Mouse (Mus musculus) kidney, adult 11 months (tissue): Measurements from ENCODE around the gene Adamts15.

Source experiments
- DNase-seq: peaks from one replicate; pipeline ENCODE4 v3.0.0; 2022

Gene Adamts15

DNA sequence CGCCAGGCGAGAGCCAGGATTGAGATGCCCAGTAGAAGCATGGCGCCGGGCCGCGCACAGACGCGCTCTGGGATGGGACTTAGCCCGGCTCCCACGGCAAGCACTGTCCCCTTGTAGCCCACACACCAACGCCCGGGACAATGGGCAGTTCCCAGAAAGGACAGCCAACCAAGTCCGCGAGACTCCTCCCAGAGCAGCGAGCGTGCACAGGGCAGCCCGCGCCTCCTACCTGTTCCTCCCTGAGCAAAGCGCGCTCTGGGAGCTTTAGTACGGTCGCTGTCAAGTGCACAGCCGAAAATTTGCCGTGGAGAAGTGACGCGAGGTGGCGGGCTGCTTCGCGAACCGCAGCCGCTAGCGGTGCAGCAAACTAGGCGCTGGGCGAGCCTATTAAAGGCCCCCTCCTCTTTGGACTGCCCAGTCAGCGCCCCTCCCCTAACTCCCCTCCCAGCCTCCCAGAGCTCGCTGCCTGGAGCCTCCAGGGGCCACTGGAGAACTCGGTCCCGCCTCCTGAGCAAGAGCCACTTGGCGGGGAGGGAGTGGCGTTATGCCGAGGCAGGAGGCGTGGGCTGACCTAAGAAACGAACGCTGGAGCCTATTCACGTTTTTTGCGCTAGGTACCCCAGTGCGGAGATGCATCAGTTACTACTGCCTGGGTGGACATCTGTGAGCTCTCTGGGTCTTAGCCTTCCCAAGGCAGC lies at the start of gene Adamts15:
Adamts15 (minus strand) TSS at position 256 of the 698 bp plus-strand sequence.
- DNase-seq: peak; percentile 74

GRCm38 (mm10) chr9:30971967-30972366 lies 49.7 kb upstream of the Adamts15 start:
- no peak for DNase-seq

DNA sequence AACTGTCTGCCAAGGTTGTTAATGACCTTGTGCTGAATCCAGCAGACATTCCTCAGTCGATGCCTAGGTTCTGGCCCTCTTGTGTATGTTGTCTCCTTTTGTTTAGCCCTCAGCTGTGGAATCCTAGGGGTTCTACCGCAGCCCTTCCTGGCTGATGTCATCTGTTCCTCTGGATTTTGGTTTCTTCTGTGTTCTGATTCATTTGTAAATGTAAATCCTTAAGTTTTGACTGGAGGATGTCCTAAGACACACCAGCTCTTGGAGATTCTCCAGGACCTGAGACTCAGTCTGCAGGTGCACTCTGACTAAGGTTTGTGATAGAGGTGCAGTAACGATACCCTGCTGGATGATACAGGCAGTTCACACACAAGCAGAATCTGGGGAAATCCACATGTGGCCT lies 47.7 kb upstream of the Adamts15 start:
- DNase-seq: no peak

DNA sequence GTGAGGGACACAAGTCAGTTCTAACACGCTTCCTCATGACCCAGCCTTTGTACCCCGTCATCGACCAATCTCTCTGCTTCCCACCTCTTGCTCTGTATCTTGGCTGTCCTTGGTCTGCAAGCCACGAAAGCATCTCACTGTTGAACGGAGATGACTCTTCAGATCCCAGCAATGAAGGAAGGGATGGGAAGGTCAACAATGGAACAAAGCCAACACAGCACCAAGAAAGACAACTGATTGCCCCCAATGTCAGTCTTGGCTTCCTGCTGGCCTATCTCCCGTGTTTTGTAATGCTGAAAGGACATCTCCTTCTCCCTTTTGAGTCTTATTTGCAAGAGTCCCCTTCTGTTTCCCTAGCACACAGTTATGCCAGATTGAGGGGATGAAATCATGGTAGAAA lies 45.9 kb upstream of the Adamts15 start:
- DNase-seq: no peak

DNA sequence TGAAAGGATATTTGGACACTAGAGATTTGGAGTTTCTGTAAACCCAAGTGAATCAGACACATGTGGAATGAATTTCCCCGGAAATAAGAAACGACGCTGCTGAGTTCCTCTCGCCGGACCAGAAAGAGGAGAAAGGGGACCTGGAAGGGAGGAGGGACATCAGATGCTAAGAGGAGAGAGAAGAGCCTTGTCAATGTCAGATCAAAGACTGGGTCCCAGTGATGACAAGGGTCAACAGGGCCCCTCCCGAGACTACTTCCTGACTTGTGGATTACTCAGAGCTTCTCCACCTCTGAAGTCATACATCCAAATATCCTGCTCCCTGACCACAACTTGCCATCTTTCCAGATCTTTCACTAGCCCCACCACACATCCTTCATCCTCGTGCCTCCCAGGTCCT lies 44.6 kb upstream of the Adamts15 start:
- DNase-seq: no peak

- DNase-seq: no peak
These were observed 42.4 kb upstream of the Adamts15 start for GRCm38 (mm10) chr9:30964685-30965084.

DNA sequence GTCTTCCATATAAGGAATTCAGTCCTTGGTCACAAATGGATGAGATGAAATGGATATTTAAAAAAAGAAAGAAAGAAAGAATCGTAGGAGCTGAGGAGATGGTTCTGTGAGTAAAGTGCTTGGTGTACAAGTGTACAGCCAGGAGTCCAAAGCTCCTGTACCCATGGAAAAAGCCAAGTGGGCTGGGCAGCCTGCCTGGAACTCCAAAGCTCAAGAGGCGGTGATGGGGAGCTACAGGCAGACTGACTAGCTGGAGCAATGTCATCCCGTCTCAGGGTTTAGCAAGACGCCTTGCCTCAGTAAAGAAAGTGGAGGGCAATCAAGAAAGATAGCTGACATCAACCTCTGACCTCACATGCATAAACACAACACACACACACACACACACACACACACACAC lies 41.5 kb upstream of the Adamts15 start:
- peak; percentile 24 for DNase-seq

DNA sequence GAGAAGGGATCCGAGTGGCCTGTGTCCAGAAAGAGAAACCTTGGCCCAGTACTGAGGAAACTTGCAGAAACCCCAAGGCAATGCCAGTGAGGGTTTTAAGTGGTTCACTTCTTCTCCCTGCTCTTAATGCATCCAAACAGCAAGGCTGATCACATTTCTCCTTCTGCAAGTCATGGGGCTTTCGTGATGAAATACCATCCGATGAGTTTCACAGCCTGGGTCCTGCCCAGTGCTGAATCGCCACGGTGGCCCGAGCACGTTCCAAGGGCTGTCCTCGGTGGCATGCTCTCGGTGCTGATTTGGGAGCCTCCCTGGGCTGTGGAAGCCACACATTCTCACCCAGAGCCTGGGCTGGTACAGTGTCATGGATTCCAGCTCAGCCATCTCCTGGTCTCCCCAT lies 33.0 kb upstream of the Adamts15 start:
- no peak for DNase-seq

DNA sequence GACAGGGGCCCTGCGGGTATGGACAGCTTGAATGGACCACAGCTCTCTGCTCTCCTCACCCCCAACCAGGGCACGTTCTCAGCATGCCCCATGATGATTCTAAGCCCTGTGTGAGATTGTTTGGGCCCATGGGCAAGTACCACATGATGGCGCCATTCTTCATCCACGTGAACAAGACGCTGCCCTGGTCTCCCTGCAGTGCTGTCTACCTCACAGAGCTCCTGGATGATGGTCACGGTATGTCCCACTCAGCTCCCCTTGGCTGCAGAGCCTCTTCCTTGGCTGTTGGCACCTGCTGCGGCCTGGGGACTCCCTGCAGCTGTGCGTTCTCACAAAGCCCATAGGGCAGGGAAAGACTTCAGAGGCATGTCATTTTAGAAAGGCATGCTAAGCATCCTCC lies 31.0 kb upstream of the Adamts15 start:
- peak; percentile 12 for DNase-seq

- DNase-seq: no peak
These were observed 29.2 kb upstream of the Adamts15 start for GRCm38 (mm10) chr9:30951461-30951860.

DNA sequence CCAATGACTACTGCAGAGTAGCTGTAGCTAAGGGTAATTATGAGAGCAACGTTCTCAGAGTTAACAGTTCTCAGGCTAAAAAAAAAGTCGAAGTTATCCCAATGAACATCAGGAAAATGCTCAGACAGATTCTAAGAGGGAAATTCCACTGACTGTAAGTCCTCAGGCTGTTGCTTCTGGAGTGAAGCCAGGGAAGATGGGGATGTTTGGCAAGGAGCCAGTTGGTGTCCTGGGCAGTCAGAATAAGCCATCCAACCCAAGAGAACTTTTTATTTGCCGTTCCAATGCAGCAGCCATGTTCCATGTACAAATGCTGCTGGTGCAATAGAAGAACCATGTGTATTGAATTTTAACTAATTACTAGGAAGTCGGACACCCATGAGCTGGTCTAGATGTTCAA lies 28.3 kb upstream of the Adamts15 start:
- DNase-seq: peak; percentile 12

- DNase-seq: no peak
These were observed 27.7 kb upstream of the Adamts15 start for GRCm38 (mm10) chr9:30949971-30950370.

GRCm38 (mm10) chr9:30949422-30949821 lies 27.2 kb upstream of the Adamts15 start:
- no peak for DNase-seq

DNA sequence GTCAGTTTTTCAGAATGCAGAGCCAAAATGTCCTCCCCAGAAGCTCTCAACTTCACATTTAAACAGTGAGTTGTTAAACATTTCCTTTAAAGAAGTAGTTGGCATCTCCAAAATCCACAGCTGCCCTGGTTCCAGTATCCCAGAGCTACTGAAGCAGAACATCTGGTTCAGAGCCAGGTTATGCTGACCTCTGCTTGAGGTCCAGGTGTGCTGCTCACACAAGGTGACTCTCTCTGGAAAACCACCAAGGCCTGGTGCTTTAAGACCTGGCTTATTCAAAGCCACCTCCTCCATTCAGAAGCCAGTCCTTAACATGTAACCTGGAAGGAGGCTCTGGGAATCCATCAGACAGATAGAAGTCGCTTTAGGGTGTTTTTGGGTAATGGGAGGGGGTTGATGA lies 23.0 kb upstream of the Adamts15 start:
- DNase-seq: peak; percentile 63

DNA sequence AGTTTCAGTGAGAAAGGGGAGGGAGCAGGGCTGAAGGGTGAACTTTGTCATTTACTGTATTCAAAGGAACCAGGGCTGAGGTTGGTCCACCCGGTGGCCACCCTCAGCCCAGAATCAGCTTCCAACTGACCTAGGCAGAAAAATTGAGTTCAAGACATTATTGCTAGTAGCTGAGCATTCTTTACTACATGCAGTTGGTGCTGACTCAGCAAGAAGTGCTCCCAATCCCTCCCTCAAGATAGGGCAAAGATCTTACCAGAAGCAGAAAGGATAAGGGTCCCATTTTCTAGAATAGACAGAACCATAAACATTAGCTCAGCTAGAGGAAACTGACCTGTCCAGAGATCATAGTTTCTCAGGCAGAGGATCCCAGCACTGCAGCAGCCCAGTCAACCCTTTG lies 22.0 kb upstream of the Adamts15 start:
- DNase-seq: no peak

- DNase-seq: no peak
These were observed 21.1 kb upstream of the Adamts15 start for GRCm38 (mm10) chr9:30943341-30943740.

DNA sequence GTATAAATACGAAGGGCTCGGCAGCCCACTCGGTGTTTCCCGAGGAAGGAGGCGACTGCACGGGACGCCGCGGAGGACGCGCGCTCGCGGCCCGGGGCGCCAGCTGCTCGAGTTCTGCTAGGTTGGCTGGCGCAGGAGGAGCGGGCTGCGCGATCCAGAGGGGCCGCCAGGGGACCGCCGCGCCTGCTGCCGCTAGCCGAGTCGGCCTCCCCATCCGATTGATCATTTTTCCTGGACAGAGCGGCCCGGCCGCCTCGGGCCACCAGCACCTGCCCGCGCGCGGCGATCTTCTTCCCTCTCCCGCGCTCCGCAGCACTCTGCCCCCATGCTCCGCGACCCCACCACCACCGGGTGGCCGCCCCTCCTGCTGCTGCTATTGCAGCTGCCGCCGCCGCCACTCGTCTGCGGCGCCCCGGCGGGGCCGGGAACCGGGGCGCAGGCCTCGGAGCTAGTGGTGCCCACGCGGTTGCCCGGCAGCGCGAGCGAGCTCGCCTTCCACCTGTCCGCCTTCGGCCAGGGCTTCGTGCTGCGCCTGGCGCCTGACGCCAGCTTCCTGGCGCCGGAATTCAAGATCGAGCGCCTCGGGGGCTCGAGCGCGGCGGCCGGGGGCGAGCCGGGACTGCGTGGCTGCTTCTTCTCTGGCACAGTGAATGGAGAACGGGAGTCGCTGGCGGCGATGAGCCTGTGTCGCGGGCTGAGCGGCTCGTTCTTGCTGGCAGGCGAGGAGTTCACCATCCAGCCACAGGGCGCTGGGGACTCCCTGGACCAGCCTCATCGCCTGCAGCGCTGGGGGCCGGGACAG lies 20.5 kb upstream of the Adamts15 start, which contains the start of gene Adamts8:
Adamts8 (plus strand) TSS at position 51 of the 802 bp plus-strand sequence.
- DNase-seq: peak; percentile 13

DNA sequence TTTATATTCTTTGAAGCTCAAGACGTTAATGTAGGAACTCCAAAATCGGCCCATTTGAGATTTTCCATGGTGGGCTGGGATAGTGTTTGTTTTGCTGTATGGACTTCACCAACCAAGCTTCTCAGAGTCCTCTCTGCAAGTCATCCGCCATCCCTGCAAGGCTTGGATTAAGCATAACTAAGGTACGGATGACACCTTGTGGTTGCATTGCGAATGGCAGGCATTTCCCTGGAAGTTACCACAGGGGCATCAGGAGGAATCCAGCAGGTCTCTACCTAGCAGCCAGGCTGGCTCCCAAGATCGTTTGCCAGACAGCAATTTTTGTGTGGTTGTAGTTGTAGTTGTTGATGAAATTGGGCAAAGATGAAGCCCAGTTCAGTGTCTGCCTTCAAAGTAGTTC lies 18.1 kb upstream of the Adamts15 start:
- peak; percentile 75 for DNase-seq

DNA sequence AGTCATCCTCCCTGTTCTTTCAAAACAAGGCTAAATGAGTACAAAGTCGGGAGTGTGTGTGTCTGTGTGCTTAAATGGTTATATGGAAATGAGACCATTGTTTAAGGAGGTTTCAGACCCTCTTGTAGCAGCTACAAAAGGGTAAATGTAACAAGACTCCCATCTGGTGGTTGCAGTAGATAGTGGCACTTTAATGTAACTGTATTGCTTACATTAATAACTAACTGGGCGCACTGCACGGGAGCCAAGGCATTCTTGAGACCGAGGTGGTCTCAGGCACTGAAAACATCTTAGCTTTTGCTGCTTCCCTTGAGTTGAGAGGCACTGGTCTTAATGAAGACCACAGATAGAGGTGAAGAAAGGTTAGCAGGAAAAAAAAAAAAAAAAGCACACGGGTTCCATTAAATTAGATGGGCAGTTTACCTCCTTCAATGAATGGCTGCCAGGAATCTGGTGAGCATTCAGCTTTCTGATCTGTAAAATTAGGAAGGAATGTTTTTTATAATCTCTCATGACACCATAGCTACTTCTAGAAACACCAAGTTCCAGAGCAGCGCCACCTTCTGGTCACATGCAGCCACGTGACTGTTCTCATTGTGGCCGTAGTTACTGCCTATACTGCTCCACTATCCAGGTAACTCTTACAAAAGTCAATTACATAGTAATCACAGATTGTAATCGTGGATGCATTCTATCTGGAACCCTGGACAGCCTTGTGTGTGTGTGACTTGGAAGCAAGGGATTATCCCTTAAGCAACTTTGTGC lies 14.6 kb upstream of the Adamts15 start:
- peak; percentile 47 for DNase-seq

GRCm38 (mm10) chr9:30934827-30935226 lies 12.6 kb upstream of the Adamts15 start:
- no peak for DNase-seq

DNA sequence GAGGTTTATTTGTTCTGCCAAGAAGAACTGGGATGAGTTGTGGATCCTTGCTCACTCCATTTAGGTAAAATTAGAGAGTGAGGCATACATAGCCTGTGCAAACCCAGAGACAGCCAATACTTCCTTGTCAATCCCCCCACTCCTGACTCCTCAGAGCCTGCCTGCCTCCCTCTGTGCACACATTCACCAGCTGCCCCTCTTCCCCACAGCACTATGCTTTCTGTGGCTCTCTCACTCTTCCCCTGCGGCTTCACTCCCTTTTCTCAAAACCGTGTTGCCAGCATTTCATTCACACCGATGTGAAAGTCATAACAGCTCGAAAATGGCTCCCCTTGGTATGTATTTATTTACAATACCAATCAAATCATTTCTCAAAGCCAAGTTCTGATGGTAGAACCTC lies 10.1 kb upstream of the Adamts15 start:
- no peak for DNase-seq

DNA sequence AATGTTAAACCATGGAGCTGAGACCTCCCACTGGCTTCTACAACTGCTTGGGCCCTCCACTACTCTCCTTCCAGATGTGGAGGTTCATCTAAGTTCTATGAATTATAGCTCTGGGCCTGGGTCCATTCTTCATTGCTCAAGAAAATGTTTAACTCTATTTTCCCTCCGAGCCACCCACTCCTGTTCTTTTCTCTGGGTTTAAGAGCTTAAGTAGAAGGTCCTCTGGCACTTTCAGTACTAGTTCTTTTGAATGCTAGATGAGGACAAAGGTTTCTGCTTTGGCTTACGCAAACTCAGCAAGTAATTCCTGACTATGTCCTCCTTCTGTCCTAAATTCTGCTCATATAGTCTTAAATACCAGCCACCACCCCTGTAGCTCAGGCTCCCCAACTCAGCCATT lies 6.5 kb upstream of the Adamts15 start:
- DNase-seq: no peak

- DNase-seq: no peak
These were observed 770 bp downstream of the Adamts15 start for GRCm38 (mm10) chr9:30921261-30922103.
